Mouse (Mus musculus): ENCODE data around the gene Flrt1.
"Not testable (repeated sequence)": the region's sequence is repeated elsewhere in the genome, so short reads cannot be mapped to it uniquely, and the experiment has no call there.

Flrt1 gene

DNA sequence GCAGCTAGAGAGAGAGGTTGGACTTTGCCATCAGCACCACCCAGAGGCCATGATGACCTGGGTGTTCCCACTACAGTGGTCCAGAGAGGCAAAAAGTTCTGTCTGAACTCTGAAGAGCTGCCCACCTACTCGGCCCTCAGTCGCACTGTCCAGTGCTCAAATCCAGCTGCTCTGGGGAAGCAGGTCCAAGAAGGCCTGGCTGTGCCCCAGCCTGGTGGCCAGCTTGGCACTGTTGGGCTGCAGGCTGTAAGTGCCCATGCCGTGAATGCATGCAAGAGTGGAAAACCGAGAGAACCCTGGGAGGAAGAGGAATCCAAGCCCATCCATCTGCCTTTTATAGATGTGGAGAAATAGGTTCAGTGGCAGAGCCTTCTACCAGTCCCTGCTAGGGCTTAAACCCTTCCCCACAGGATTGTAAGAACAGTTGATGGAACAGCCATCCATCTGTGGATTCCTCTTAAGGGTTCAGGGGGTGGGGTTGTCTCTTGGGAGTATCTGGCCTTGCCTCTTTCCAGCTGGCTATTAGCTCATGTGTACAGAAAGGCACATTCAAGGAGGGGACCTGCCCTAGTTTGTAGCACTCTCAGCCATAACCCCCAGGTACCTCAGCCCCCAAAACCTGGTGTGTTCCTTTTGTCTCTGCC, 2.1 kb downstream of the Flrt1 start:
- no peak for DNase-seq (ENCODE audit: low read depth, low spot score)

GRCm38 (mm10) chr19:7102039-7102438, 3.5 kb downstream of the Flrt1 start:
- no peak for DNase-seq (ENCODE audit: low read depth, low spot score)

GRCm38 (mm10) chr19:7099620-7100155, 5.8 kb downstream of the Flrt1 start:
- no peak for DNase-seq (ENCODE audit: low read depth, low spot score)

DNA sequence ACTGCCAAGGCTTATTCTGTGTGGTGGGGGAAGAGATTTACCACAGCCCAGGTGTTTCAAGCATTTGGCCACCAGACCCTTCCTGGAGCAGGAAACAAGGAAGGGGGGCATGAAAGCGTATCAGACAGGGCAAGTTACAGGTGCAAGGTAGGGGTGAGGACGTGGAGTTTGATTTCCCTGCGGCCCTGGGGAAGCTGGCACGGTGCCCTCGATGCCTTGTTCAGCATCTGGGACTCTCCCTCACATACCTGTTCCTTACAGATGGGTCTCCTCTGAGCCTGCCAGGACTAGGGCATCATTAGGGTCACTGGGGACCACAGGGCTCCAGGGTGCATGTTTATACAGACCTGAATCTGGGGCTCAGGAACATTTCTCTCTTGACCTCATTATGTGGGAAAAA, 12.8 kb downstream of the Flrt1 start:
- DNase-seq (ENCODE audit: low read depth, low spot score): no peak

- no peak for DNase-seq (ENCODE audit: low read depth, low spot score)
These were observed 14.0 kb downstream of the Flrt1 start for GRCm38 (mm10) chr19:7091448-7092050.

DNA sequence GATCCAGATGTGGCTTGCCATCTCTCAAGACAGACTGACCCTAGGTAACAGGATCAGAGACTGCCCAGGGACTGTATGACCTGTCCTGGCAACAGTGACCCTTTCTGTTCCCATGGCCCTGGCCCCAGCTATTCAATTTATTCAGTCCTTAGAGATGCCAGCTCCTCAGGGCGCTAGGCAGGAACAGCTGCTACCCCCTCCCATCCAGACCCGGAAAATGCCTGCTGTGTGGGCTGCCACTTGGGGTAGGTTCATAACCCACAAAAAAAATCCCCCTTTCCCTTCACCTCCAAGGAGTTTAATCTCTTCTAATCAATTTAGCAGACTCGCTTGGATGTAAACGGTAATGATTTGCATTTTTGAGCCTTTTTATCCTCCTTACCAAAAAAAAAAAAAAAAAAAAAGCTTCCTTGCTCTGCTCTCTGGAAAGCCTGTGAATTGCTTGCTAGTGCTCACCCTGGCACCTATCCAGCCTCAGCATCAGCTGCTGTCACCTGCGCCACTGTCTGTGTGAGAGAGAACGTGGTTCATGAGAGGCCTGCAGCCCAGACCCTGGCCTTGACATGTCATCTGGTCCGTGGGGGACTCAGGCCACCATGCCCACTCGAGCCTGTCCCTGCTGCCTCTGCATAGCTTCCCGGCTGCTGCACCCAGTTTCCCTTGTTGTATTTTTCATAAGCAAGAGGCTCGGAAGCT, 15.0 kb downstream of the Flrt1 start:
- no peak for DNase-seq (ENCODE audit: low read depth, low spot score)

DNA sequence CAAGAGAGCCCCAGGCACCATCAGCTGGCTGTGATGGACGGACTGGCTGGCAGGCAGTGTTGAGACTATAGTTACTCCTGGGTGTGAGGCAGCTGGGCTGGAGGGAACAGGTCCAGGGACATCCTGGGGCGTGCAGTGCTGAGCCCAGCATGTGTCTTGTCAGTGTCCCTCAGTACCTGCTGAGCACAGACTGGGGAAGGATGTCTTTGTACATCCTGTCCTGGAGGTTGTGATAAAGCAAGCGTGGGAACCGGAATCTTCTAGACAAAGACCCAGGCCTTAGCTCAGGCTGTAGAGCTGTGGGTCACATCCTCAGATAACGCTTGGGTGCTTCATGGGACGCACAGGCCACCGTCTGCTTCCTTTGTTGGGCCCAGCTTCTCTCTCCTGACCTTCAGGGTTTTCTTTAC, 15.7 kb downstream of the Flrt1 start:
- no peak for DNase-seq (ENCODE audit: low read depth, low spot score)

DNA sequence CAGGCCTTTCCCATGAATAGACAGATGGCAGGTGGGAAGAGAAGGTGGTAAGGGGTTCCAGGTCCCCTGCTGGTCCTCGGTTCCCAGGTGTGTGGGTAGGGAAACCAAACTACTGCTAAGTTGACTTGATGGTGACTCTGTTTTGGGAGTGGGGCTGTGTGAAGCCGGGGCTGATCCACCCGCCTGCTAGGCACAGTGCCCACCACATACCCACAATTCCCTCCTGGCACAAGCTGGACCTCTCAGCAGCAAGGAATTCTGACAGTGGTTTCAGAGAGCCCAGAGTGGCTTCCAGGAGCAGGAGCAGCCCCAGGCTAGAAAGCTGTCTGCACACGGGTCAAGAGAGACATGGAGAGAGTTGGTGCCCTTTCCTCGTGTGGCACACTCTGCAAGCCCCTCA, 16.5 kb downstream of the Flrt1 start:
- no peak for DNase-seq (ENCODE audit: low read depth, low spot score)

DNA sequence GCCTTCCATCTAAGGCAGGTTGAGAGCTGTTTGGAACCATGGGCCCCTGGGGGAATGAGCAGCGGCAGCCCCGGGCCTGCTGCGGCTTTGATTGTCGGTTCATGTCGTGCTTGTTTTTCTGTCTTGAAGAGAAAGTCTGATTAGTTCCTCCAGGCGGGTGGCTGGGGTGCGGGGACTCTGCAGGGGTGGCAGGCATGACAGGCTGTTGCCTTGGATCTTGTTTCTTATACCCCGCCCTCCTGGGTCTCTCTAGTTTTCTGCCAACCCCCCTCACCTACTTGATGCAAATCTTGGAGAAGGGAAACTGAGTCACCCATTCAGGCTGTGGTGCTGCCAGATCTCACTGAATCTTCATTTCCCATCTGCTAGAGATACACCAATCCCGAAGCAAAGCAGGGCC, 17.0 kb downstream of the Flrt1 start:
- DNase-seq (ENCODE audit: low read depth, low spot score): no peak

- no peak for DNase-seq (ENCODE audit: low read depth, low spot score)
These were observed 20.8 kb downstream of the Flrt1 start for GRCm38 (mm10) chr19:7084734-7085133.

- no peak for DNase-seq (ENCODE audit: low read depth, low spot score)
These were observed 22.3 kb downstream of the Flrt1 start for GRCm38 (mm10) chr19:7083035-7083794.

DNA sequence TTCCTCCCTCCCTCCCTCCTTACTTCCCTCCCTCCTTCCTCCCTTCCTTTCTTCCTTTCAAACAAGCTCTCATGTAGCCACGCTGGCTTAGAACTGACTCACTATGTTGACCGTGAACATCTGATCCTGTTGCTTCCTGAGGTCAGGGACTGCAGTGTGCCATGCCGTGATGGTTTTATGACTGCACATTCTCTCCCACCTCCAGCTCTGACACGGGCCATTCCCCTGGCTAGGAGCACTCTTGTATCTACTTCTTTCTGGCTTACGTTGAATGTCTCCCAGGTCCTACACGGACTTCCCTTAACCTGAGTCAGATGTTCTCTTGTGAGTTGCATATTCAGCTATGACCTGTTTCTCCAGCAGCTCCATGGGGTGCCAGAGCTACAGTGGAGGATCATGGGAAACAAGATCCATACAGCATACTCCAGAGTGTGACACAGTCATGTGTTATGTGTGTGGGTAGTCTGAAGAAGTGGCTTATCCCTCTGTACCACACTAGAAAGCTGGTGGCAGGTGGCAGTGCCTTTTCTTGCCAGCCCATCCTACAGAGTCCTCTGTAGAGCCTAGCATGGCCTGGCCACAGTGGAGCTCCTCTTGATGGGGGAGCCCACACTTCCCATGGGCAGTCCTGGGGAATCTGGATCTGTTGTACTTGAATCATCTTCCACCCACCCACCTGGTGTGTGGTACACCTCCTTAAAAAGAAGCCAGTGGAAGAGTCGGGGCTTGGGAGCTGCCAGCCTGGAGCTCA, 23.8 kb downstream of the Flrt1 start:
- no peak for DNase-seq (ENCODE audit: low read depth, low spot score)

DNA sequence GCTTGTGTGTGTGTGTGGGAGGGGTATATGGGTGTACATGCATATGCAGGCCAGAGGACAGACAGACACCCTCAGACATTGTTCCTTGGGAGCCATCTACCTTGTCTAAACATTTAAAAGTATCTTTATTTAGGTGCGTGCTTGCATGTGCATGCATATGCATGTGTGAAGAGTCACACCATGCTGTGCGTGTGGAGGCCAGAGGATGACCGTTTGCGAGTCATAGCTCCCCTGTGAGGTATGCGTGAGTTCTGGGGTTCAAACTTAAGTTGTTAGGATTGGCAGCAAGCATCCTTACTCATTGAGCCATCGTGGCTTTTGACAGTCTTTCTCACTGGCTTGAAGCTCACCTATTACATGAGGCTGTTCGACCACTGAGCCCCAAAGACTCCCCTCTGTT, 27.3 kb downstream of the Flrt1 start:
- DNase-seq (ENCODE audit: low read depth, low spot score): no peak

DNA sequence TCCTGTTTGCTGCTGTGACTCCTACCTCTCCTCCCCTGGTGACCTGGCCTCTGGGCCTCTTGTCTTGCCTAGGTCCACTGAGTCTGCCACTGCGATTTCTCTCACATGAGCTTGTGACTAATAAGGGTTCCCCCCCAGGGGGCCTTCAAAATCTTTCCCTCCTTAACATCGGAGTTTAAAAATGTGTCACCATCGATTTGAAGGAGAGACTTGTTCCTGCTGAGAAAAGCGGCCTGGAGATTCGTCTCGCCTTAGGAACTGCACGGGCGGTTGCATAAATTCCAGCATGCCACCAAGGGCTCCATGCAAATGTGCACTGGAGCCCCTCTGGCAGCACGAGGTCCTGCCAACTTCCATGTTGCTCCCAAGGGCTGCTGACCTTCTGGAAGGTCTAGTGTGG, 27.9 kb downstream of the Flrt1 start:
- DNase-seq (ENCODE audit: low read depth, low spot score): no peak

GRCm38 (mm10) chr19:7075336-7075735, 30.2 kb downstream of the Flrt1 start:
- DNase-seq (ENCODE audit: low read depth, low spot score): not testable (repeated sequence)

GRCm38 (mm10) chr19:7073997-7074781, 31.3 kb downstream of the Flrt1 start:
- no peak for DNase-seq (ENCODE audit: low read depth, low spot score)

- DNase-seq (ENCODE audit: low read depth, low spot score): no peak
These were observed 33.3 kb downstream of the Flrt1 start for GRCm38 (mm10) chr19:7072221-7072620.

DNA sequence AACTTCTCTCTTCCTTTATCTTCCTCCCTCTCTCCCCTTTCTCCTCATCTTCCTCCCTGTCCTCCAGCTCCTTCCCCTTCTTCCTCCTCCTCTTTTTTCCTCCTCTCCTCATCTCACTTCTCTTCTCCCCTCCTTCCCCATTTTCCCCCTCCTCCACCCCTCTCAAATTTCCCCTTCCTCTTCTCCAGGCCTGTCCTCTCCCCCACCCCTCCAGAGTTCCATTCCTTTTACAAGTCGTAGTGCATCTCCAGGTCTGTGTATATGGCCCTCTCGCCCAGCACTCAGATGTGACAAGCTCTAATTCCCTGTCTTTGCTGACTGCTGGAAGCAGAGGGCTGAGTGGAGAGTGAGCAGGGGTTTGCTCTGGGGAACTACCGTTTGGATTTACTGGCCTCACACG, 34.8 kb downstream of the Flrt1 start:
- no peak for DNase-seq (ENCODE audit: low read depth, low spot score)

DNA sequence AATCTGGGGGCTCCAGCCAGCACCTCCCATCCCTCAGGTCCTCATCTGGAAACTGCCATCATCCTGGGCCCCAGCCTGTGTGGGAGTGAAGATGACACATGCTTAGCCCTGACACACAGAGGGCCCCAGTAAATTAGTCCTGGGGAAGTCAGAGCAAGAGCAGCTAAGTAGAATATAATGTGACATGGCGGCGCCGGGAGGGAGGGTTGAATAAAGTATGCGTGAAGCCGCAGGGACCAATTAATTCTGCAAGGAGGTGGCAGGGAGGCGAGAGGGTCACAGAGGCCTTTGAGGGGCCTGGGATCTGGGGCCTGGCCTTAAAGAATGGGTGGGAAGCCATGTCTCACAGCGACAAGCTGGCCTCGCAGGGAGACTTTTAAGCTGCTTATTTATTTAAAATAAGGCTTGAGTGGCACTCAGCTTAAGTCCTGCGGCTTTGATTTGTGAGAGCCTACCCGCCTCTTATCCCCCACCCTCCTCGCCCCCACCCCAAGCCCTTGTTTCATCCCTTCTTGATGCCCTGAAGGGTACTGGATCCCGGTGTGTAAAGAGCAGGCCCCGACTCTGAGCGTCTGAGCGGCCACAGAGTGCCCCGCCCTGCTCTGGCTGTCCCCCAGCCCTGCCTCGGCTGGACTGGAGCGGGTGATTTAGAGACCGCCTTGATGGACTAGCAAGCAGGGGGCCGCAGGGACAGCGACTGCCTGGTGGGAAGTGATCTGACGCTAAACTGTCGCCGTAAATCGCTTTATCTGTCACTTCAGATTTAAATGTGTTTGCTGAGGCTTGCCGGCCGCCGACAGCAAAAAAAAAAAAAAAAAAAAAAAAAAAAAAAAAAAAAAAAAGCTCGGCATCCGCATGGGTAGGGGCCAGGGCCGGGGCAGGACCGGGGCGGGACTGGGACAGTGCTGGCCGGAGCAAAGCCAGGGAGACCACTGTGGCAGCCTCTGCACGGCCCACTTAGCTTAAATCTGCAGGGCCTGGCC, 35.5 kb downstream of the Flrt1 start:
- DNase-seq (ENCODE audit: low read depth, low spot score): no peak
